Mouse (Mus musculus) urinary bladder, postnatal 14 days (tissue): ENCODE results near the gene Rhox3f.
"Not testable (repeated sequence)": the region's sequence is repeated elsewhere in the genome, so short reads cannot be mapped to it uniquely, and the experiment has no call there.

ENCODE experiments used
- DNase-seq: peaks from one replicate; pipeline ENCODE4 v3.0.0; 2021; ENCODE audit warnings: low spot score

Gene Rhox3f

DNA sequence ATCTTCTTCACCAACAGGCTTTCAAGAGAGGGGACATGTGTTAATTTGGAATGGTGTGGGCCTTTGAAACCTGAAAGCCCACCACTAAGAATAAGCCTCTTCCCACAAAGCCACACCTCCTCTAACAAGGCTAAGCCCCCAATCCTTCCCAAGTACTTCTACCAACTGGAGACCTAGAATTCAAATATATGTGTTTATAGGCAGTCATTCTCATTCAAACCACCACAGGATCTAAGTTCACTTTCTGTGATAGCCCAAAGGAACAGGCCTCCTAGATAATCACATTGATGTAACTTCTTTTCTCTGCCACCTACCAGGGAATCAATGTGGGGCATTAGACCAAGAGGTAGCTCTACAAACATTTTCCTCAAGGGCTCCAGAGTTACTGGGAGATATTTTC is at the start of gene Rhox3f:
TSS of gene Rhox3f (plus strand) at position 301 of the 400 bp plus-strand sequence.
- DNase-seq = not testable (repeated sequence)

DNA sequence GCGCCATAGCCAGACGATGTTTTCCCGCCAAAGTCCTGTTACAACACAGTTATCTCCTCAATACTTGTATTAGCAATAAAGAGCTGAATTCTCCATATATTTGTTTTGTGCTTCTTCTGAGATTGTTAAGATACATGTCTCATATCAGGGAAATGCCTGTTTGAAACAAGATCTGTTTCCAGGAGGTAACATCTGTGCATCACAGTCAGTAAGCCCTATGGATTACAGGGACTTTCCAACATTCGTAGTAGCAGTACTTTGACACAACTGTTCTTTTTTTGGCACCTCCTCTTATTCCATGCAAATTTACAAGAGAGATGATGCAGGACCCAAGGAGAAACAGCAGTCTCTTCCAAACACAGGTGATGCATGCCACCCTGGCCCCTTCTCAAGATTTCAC is 39.1 kb upstream of the Rhox3f start, which contains the start of gene Rhox3e:
TSS of gene Rhox3e (plus strand) at position 301 of the 400 bp plus-strand sequence.
- DNase-seq = not testable (repeated sequence)

DNA sequence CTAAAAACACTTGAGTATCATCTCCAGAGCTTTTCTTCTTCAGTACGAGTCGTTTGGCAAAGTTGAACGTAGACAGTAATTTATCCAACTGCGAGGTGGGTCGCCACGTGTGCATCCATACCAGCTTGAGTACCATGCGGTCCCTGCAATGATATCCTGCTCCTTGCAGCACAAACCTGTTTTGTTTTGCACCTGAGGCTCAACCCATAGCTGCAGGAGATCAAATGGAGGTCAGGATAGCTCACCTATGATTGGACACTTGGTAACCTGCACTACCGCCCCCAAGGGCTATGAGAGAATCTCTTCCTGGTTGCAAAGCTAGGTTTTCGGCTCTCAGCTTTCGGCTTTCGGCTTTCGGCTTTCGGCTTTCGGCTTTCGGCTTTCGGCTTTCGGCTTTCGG is 23.7 kb upstream of the Rhox3f start, which contains the start of gene Rhox4e:
TSS of gene Rhox4e (plus strand) at position 301 of the 400 bp plus-strand sequence.
- DNase-seq = not testable (repeated sequence)

DNA sequence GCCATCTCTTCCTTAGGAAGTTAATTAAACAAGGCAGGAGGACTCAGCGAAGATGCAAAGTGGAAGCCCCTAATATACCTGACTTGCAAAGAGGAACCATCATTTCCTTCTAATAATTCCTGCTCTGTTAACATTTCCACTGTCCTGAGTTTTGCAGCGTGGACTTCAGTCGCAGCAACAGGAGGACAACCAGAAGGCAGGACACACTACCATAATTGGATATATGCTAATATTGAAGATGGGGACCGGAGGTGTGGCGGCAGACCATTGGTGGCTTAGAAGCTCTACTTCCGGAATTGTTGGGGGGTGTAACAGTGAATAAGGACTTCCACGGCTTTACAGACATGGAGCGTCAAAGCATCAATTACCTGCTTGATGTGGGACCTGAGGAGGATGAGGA is 9.7 kb upstream of the Rhox3f start, which contains the start of gene Rhox2f:
TSS of gene Rhox2f (plus strand) at position 301 of the 400 bp plus-strand sequence.
- DNase-seq = not testable (repeated sequence)

DNA sequence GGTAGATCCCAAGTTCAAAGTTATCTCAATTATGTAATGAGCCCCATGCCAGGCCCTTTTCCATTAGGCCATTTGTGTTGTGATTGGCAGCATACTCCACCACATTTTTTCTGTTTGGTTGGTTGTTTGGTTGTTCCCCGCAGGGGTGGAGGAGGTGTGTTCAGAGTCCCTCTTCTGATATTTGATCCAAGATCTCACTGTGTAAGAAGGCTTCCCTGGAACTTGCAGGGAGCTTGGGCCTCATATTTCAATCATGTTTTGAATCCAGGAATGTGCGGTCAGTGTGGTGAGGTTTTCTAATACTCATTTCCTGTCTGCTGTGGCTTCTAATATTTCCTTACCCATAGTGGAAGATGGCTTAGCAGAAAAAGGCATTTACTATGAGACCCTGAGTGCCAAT is 8.2 kb upstream of the Rhox3f start:
- DNase-seq = not testable (repeated sequence)

DNA sequence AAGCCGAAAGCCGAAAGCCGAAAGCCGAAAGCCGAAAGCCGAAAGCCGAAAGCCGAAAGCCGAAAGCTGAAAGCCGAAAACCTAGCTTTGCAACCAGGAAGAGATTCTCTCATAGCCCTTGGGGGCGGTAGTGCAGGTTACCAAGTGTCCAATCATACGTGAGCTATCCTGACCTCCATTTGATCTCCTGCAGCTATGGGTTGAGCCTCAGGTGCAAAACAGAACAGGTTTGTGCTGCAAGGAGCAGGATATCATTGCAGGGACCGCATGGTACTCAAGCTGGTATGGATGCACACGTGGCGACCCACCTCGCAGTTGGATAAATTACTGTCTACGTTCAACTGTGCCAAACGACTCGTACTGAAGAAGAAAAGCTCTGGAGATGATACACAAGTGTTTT is 26.8 kb downstream of the Rhox3f start, which contains the start of gene Rhox4f:
TSS of gene Rhox4f (minus strand) at position 101 of the 400 bp plus-strand sequence.
- not testable (repeated sequence) for DNase-seq

DNA sequence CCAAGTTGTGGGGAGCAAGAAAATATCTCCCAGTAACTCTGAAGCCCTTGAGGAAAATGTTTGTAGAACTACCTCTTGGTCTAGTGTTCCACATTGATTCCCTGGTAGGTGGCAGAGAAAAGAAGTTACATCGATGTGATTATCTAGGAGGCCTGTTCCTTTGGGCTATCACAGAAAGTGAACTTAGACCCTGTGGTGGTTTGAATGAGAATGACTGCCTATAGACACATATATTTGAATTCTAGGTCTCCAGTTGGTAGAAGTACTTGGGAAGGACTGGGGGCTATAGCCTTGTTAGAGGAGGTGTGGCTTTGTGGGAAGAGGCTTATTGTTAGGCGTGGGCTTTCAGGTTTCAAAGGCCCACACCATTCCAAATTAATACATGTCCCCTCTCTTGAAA is 47.7 kb downstream of the Rhox3f start, which contains the start of gene Rhox3g:
TSS of gene Rhox3g (minus strand) at position 101 of the 400 bp plus-strand sequence.
- DNase-seq = not testable (repeated sequence)
